Mouse (Mus musculus): ENCODE results near the gene Fam214b. TPM values are rescaled to one million over a fixed set of nuclear protein-coding genes. Genes with fewer than 3 reads are reported as not detected.

The Fam214b gene
- polyA plus RNA-seq, 1 experiment from 2014 or later, result 10.7 TPM

DNA sequence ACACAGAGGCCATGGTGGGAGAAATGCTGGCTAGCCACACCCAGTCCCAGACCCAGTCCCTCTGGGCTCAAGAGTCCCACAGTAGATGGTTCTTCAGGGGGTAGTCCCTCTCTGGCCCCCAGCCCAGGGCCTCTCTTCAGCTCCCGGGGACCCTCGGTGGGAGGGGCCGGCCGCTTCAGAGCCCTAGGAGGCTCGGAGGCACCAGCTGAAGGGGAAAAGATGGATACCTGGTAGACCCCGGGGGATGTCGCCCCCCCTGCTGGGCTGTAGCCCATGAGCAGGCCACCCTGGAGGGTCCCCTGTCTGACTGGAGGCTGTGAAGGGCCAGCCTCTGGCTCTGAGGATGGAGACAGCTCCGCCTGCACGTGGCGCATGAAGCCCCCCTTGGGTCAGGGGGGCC is 9.7 kb downstream of the Fam214b start:
- TF ChIP-seq EP300 (IDR thresholded peaks at IDR 0.05), result no peak
- no peak for TF ChIP-seq CTCF (IDR thresholded peaks at IDR 0.05)
- no peak overlapping the region for H3K4me2 ChIP-seq (replicated peaks; ENCODE audit: low read depth, low read length)
- no peak overlapping the region for H3K9ac ChIP-seq (replicated peaks; ENCODE audit: low read depth)
- ATAC-seq (no peak), DNase-seq (ENCODE audit: low spot score) (no peak)
- H3K4me3 ChIP-seq (ENCODE audit: low read depth, low read length), result no peak overlapping the region
- H3K36me3 ChIP-seq (ENCODE audit: insufficient read depth, low read length), result peaks cover 19% of the 10 kb centered on the region
- no peaks in the 10 kb centered on the region for H3K27me3 ChIP-seq (replicated peaks; ENCODE audit: insufficient read depth, low read length)
- no peak overlapping the region for H3K27ac ChIP-seq (ENCODE audit: low read length)
- H3K9me3 ChIP-seq (ENCODE audit: low read length), result no peaks in the 10 kb centered on the region
- H3K4me1 ChIP-seq (ENCODE audit: insufficient read depth, low read depth, low read length), result peaks cover 8% of the 10 kb centered on the region
- 93% methylated on average over 10 of the region's 10 CpGs for WGBS

DNA sequence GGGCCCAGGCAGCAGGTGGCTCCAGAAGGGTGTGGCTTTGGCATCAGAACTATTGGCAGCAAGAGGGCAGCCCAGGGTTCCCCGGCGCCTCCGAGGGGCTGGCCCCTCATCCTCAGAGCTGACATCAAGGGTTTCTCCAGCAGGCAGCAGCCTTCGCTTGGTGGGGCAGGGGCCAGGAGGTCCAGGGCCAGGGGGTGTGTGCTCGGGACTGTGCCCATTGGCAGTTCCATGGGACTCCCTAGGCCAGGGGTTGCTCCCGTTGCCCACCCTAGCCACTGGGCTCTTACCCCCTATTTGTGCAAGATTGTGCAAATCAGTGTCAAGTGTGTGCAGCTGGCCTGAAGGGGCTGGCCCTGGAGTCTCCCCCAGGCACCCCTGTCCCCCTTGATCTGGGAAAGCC is 10.2 kb downstream of the Fam214b start:
- Histone ChIP-seq H3K4me2 (replicated peaks; ENCODE audit: low read depth, low read length) (no peak overlapping the region), H3K27ac (ENCODE audit: low read length) (no peak overlapping the region), H3K9me3 (ENCODE audit: low read length) (no peaks in the 10 kb centered on the region), H3K27me3 (replicated peaks; ENCODE audit: insufficient read depth, low read length) (no peaks in the 10 kb centered on the region), H3K36me3 (ENCODE audit: insufficient read depth, low read length) (peaks cover 19% of the 10 kb centered on the region), H3K9ac (replicated peaks; ENCODE audit: low read depth) (no peak overlapping the region), H3K4me3 (ENCODE audit: low read depth, low read length) (no peak overlapping the region), H3K4me1 (ENCODE audit: insufficient read depth, low read depth, low read length) (peaks cover 8% of the 10 kb centered on the region)
- WGBS, result 93% methylated on average over 6 of the region's 6 CpGs
- TF ChIP-seq EP300 (IDR thresholded peaks at IDR 0.05), result no peak
- ATAC-seq, result no peak
- no peak for DNase-seq (ENCODE audit: low spot score)

DNA sequence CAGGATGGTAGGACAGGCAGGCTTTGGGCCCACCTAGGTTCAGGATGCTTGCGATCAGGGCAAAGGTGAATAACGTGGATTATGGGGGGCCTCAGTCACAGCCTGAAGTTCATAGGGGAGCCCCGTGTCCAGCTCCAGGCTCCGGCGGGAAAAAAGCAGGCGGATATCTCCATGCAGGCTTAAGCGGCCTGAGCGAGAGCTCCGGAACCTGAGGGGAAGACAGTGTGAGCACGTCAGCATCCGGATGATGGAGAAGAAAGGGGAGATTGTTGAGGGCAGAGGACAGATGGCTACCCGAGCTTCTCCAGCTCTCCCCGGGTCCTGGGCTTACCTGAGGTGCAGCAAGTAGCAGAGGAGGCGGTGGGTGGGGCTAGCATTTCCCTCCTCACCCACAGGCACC is 12.5 kb downstream of the Fam214b start:
- no peak for TF ChIP-seq CTCF (IDR thresholded peaks at IDR 0.05)
- TF ChIP-seq EP300 (IDR thresholded peaks at IDR 0.05), result no peak
- no peak overlapping the region for H3K4me3 ChIP-seq (ENCODE audit: low read depth, low read length)
- H3K9me3 ChIP-seq (ENCODE audit: low read length), result no peaks in the 10 kb centered on the region
- no peak overlapping the region for H3K27ac ChIP-seq (ENCODE audit: low read length)
- H3K27me3 ChIP-seq (replicated peaks; ENCODE audit: insufficient read depth, low read length), result no peaks in the 10 kb centered on the region
- DNase-seq (ENCODE audit: low spot score) (no peak), ATAC-seq (no peak)
- no peak overlapping the region for H3K4me2 ChIP-seq (replicated peaks; ENCODE audit: low read depth, low read length)
- no peaks in the 10 kb centered on the region for H3K4me1 ChIP-seq (ENCODE audit: insufficient read depth, low read depth, low read length)
- H3K9ac ChIP-seq (replicated peaks; ENCODE audit: low read depth), result no peak overlapping the region
- H3K36me3 ChIP-seq (ENCODE audit: insufficient read depth, low read length), result peaks cover 19% of the 10 kb centered on the region
- WGBS, result 78% methylated on average over 14 of the region's 14 CpGs

- Histone ChIP-seq H3K9ac (replicated peaks; ENCODE audit: low read depth) (no peak overlapping the region), H3K36me3 (ENCODE audit: insufficient read depth, low read length) (peaks cover 26% of the 10 kb centered on the region), H3K4me1 (ENCODE audit: insufficient read depth, low read depth, low read length) (no peaks in the 10 kb centered on the region), H3K27me3 (replicated peaks; ENCODE audit: insufficient read depth, low read length) (no peaks in the 10 kb centered on the region), H3K9me3 (ENCODE audit: low read length) (no peaks in the 10 kb centered on the region), H3K4me2 (replicated peaks; ENCODE audit: low read depth, low read length) (no peak overlapping the region), H3K4me3 (ENCODE audit: low read depth, low read length) (no peak overlapping the region), H3K27ac (ENCODE audit: low read length) (no peak overlapping the region)
- WGBS, result 100% methylated on average over 1 of the region's 1 CpGs
- TF ChIP-seq CTCF (IDR thresholded peaks at IDR 0.05) (no peak), EP300 (IDR thresholded peaks at IDR 0.05) (no peak)
- ATAC-seq (no peak), DNase-seq (ENCODE audit: low spot score) (no peak)
These were observed 13.5 kb downstream of the Fam214b start for GRCm38 (mm10) chr4:43032501-43032900.

- Histone ChIP-seq H3K4me3 (ENCODE audit: low read depth, low read length) (peak within 1 kb of the TSS; percentile 58), H3K9me3 (ENCODE audit: low read length) (no peaks in the 10 kb centered on the region), H3K4me2 (replicated peaks; ENCODE audit: low read depth, low read length) (peak within 1 kb of the TSS; percentile 82), H3K36me3 (ENCODE audit: insufficient read depth, low read length) (peaks cover 33% of the 10 kb centered on the region), H3K9ac (replicated peaks; ENCODE audit: low read depth) (peak within 1 kb of the TSS; percentile 91), H3K27ac (ENCODE audit: low read length) (peak within 1 kb of the TSS; percentile 87), H3K4me1 (ENCODE audit: insufficient read depth, low read depth, low read length) (no peaks in the 10 kb centered on the region), H3K27me3 (replicated peaks; ENCODE audit: insufficient read depth, low read length) (no peaks in the 10 kb centered on the region)
- ATAC-seq (peak; percentile 98), DNase-seq (ENCODE audit: low spot score) (peak; percentile 99)
- 2% methylated on average over 38 of the region's 38 CpGs for WGBS
- no peak for TF ChIP-seq EP300 (IDR thresholded peaks at IDR 0.05)
- peak; percentile 65 for TF ChIP-seq CTCF (IDR thresholded peaks at IDR 0.05)
These were observed 14.6 kb downstream of the Fam214b start, which contains the start of gene Stoml2 for GRCm38 (mm10) chr4:43031237-43031995. Gene Stoml2, minus strand, starts transcription at chr4:43031710.

DNA sequence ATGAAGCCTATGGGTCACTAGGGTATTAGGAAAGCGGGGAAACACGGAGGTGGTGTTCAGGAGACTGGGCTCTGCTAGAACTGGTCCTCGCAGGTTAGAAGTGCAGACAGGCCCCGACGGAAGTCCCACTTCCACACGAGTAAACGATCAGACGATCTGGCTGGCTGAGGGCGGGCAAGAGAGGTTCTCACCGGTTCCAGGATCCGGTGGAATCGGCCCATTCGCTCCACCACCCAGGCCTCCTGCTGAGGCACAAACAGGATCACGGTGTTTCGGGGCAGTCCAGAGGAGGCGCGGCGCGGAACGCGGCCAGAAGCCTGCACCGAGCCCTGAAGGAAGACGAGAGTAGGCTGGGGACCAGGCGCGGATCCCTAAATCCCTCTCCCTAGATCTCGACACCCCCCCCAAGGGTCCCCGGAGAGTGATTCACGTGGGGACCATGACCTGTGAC is 15.2 kb downstream of the Fam214b start:
- H3K36me3 ChIP-seq (ENCODE audit: insufficient read depth, low read length), result peaks cover 33% of the 10 kb centered on the region
- no peak for TF ChIP-seq CTCF (IDR thresholded peaks at IDR 0.05)
- no peak for TF ChIP-seq EP300 (IDR thresholded peaks at IDR 0.05)
- H3K27ac ChIP-seq (ENCODE audit: low read length), result peak overlapping the region; percentile 87
- ATAC-seq, result peak; percentile 57
- no peaks in the 10 kb centered on the region for H3K4me1 ChIP-seq (ENCODE audit: insufficient read depth, low read depth, low read length)
- DNase-seq (ENCODE audit: low spot score), result peak; percentile 51
- H3K9me3 ChIP-seq (ENCODE audit: low read length), result no peaks in the 10 kb centered on the region
- peak overlapping the region; percentile 58 for H3K4me3 ChIP-seq (ENCODE audit: low read depth, low read length)
- peak overlapping the region; percentile 91 for H3K9ac ChIP-seq (replicated peaks; ENCODE audit: low read depth)
- no peaks in the 10 kb centered on the region for H3K27me3 ChIP-seq (replicated peaks; ENCODE audit: insufficient read depth, low read length)
- peak overlapping the region; percentile 82 for H3K4me2 ChIP-seq (replicated peaks; ENCODE audit: low read depth, low read length)
- 2% methylated on average over 28 of the region's 28 CpGs for WGBS
